Mouse (Mus musculus) T-helper 2 cell (primary cell): Measurements from ENCODE around the gene Osm.

Source experiments
- in situ Hi-C: fragments of 300-600 bp; cut with MboI, MseI; formaldehyde crosslinking; loops from one replicate; pipeline ENCODE4 v1.15.1; 2025; ENCODE audit warnings: high pct_unique_total_duplicates

Osm gene

DNA sequence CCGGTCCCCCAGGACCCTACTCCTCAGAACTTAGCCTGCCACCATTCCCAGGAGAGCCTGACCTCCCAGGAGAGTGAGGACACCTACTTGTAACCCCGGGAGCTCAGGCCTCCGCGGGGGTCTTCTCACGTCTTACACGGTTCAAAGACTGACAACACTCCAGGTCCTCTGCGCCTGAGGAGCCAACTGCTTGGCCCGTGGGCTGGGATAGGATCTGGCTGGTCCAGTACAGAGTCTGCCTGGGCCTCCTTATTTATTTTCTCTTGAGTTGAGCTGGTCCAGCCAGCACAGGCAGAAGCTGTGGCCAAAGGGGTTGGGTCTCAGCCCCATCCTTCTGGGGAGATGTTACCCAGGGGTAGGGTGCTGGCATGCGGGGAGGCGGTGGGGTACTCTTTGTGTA is 21.2 kb upstream of the Osm start:
- in situ Hi-C loops, result no loop called here

DNA sequence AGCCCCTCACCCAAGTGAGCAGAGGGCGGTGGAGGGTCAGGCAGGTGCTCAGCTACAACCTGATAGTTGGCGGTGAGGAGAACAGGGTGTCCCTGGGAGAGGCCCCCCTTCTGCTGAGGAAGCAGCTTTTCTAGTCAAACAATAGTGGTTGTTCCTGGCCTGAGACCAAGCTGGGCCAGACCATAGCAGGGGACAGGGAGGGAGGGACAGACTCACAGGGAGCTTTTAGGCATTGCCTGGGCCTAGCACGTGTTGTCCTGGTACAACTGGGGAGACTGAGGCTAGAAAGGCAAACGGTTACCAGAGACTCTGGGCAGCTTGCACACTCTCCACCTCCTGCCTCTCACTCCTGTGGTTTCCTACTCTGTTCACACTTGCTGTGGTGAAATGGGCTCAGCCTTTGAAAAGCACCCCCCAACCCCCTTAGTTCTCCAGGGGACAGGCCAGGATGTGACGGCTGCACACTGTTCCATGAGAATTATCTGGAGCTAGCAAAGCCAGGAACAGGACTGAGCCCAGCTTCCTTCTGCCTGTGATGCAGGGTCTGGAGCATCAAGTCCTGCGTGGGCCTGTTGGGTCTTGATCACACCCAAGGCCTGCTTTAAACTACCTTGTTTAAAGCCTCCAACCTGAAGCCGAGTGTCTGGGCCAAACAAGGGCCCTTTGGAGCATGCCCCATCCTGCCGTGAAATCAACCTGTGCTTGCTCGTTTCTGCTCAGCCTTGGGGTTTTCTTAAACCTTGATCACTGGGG is 19.8 kb upstream of the Osm start:
- in situ Hi-C loops, result no loop called here

DNA sequence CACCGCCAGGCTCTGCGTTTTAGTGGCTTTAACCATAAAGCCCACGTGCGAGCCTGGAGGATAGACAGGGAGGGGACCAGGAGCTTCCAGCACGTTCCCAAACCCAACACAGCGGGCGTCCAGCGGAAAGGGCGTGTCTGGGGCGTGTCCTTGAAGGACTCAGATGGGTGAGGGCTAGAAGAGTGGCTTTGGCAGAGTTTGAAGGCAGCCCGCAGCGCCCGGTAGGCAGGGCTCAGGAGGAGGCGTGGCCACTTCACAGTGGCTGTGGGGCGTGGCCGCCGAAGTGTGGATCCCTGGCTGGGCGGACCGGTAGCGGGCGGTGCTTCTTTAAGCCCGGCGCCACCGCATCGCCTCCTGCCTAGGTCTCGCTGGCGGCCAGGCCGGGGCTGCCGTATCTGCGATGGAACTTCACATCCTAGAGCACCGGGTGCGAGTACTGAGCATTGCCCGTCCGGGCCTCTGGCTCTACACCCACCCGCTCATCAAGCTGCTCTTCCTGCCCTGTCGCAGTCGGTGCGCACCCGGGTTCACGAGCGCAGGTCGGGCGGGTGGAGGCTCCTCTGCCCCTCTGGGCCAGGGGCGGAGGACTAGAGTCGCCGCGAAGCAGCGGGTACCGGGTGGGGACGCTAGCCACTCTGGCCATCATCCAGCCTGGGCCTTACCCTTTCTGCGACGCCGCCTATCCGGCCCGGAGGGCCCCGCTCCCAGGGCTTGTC is 18.1 kb upstream of the Osm start, which contains the start of gene Castor1:
Gene Castor1 (plus strand): TSS at position 312 of the 716 bp plus-strand sequence.
- in situ Hi-C loops, result no loop called here

DNA sequence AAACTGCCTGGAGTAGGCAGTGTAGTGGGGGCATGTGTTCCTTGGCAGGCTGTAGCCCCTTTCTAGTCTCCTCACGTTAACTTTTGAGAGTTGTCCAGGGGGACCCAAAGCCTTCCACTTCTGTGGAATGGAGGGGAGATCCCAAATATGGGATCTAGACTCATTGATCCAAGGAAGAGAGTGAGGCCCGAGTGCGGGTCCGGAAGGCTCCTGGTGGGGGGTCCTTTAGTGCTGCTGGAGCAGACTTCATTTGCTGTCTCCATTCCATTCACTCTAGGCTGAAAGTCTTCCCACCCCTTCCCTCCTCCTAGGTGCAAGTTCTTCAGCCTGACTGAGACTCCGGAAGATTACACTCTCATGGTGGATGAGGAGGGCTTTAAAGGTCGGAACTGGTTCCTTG is 17.6 kb upstream of the Osm start:
- in situ Hi-C loops, result no loop called here

DNA sequence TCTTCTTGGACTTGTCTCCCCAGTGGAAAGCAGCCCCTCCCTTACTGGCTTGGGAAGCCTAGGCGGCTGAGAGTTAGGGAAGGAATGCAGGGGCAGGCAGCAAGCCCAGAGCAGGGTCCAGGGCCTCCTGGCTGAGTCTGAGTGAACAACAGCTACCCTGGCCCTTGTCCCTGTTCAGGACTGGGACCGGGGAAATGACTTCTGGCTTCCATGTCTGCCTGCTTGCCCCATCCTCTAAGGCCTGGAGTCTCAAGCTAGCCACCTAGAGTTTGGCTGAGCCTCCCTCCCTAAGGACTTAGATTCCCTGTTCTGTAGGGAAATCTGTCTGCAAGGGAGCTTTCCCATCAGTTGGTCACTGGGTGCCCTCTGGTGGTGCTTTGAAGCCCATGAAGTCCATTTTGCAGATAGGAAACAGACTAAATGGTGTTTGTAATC is 16.9 kb upstream of the Osm start:
- in situ Hi-C loops, result no loop called here

DNA sequence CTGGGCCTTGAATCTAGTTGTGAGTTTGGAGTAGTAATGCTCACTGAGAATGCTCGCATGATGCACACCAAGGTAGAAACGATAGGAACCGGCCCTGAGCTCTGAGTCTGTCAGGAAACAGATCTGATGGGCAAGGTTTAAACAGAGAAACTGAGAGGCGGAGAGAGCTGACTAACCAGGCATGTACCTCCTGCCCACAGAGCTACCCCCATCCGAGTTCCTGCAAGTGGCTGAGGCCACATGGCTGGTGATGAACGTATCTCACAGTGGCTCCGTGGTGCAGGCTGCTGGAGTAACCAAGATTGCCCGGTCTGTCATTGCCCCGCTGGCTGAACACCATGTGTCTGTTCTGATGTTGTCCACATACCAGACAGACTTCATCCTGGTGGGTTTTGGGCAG is 16.3 kb upstream of the Osm start:
- in situ Hi-C loops, result loop anchor here (5.0 kb wide), 1 partner anchor 37 kb away; the partner anchor contains the start of gene Lif

DNA sequence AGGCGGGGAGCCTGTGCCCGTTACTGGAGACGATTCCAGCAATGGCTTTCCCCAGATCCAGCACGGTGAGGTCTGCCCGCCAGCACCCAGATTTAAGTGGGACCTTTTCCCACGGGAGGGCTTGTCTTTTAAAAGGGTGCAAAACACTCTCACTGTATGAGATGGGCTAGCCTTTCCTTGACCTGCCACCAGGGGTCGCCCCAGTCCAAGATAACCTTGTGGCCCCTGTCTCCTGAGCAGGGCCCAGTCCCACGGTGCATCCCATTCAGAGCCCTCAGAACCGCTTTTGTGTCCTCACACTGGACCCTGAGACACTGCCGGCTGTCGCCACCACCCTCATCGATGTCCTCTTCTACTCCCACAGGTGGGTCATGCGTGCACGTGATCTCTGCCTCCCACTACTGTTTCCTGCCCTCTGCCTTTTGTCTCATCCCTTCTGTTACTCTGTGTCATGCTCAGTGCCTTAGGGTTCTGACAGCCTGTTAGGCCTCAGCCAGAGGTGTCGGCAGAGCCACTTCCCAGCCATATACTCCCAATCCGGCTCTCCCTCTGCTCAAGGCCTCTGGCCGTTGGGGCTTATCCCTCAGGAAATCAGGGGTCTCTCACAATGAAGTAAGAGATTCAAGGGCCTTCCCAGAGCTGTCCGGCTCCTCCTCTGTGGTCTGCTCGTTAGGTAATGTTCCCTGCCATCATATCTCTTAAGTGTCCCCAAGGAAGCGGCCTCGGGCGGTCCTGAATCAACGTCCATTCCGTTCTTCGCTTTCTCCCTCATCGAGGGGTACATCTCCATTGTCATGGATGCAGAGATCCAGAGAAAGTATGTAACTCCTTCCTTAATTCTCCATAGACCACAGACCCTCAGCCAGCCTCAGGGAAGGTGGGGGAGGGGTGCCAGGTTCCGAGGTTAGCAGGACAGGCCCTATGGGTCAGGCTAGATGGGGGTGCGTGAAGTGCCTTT is 15.5 kb upstream of the Osm start:
- in situ Hi-C loops, result loop anchor here (5.0 kb wide), 1 partner anchor 37 kb away; the partner anchor contains the start of gene Lif

DNA sequence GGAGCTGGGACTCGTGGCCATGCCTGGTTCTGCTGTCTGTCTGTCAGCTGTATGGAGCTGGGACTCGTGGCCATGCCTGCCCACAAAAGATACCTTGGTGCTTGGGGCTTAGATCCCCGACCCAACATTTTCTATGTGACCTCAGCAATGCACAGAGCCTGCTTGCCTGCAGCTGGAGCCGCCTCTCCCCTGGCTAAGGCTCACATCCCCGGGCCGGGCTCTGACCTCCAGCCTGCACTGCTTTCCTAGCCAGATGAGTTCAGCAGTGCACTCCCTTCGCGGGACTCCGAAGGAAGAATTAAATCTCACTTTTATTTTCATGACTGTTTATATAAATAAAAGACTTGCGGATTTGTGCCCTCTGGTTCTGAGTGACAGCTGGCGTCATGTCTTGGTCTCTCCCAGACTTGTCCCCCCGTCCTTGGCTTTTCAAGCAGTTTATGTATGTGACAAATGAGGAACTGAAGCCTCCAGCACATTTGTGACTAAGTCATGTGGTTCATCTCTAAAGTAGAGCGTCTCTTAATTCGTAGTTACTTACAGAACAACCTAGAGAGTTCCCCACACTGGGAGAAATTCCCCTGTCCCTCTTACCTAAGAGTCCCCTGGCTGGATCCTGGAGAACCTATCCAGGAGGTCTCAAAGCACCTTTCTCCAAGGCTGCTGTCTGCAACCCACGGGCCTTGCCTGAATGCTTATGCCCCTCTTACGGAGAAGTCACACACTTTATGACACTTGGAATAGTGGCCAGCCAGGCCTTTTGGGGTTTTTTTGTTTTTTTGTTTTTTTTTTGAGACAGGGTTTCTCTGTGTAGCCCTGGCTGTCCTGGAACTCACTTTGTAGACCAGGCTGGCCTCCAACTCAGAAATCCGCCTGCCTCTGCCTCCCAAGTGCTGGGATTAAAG is 13.9 kb upstream of the Osm start:
- in situ Hi-C loops, result loop anchor here (5.0 kb wide), 1 partner anchor 35 kb away; the partner anchor contains the start of gene Lif

DNA sequence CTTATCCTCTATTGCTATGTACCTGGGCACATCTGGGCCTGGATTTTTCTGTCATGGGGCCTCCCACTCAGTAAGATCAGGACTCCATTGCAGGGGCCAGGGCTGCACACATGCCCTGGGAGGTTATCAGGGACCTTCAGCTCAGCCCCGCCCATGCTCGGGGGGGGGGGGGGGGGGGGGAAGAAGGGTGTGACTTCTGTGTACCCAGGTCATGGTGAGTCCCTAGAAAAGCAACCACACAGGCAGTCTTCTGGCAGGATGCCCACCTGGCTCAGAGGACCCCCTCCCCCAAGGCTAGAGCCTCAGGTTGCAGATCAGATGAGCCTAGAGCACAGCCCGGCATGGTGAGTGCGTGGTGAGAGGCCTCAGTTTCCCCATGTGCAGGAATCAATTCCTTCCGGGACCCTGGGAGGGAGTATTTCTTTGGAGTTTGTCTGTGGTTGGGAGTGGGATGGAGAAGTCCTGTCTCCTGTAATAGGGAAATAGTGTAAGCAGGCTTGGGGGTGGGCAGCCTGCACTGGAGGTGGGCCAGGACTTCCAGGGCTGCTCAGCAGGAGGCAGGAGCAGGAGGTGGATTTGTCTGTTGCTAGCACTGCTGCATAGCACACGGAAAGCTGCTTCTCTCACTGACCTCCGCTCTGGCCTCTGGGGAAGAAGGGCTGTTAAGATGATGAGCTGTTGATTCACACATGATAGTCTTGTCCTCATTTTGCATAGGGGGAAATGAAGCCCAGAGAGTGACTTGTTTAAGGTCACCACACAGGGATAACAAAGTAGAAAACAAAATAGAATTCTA is 12.6 kb upstream of the Osm start:
- in situ Hi-C loops, result loop anchor here (5.0 kb wide), 1 partner anchor 34 kb away; the partner anchor contains the start of gene Lif

DNA sequence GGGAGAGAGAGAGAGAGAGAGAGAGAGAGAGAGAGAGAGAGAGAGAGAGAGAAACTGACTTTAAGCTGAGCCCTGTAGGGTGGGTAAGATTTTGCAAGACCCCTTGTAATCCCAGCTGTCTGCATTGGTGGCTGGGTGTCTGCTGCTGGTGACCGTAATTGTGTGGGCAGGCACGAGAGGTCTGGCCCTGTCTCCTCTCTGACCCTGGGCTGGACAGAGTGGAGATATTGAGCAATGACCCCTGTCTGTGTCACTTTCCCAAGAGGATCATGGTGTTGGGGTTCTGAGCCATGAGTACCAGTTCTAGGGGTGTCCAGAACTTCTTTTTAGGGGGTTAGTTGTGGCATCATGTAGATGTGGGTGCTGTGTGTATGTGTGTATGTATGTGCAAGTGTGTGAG is 12.0 kb upstream of the Osm start:
- in situ Hi-C loops, result loop anchor here (5.0 kb wide), 1 partner anchor 33 kb away; the partner anchor contains the start of gene Lif

DNA sequence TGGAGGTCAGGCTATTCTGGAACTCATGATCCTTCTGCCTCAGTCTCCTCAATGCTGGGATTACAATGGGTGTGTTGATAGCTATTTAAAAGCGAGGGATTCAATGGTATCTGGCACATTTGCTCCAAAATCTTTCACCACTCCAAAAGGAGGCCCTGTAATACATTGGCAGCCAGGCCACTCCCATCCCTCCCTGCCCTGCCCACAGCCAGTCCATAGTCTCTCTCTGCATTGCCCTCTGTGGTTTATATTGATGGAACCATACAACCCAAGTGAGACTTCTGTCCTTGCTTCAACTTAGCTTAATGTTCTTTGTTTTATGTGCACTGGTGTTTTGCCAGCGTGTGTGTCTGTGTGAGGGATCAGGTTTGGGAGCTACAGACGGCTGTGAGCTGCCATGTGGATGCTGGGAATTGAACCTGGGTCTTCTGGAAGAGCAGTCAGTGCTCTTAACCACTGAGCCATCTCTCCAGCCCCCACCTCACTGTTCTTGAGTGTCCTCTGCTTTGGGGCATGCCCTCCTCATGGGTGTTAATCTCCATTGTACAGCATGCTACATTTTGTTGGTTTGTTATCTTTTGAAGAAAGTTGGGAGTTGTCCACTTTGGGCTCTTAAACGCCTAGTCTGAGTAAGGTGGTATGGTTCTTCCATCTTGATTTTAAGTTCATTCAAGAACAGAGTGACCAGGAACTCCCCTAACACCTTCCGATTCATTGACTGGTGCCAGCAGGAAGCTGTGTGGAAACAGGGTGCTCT is 9.5 kb upstream of the Osm start:
- in situ Hi-C loops, result no loop called here

DNA sequence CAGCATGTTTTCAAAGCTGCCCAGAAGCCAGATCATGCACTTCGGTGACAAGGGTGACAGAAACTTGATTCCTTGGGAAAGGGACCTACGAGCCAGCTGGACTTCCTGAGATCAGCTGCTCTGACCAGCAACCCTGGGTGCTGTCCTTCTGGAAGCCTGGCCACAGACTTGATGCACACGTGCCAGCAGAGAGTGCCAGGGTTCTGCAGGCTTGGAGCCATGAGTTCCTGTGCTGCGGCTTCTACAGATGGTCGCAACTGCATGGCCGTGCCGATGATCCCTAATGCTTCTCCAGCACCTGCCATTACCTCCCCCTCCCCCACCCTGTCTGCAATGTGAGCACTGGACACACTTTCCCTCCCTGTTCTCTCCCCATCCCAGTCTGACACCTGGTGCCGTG is 7.8 kb upstream of the Osm start:
- in situ Hi-C loops, result no loop called here

DNA sequence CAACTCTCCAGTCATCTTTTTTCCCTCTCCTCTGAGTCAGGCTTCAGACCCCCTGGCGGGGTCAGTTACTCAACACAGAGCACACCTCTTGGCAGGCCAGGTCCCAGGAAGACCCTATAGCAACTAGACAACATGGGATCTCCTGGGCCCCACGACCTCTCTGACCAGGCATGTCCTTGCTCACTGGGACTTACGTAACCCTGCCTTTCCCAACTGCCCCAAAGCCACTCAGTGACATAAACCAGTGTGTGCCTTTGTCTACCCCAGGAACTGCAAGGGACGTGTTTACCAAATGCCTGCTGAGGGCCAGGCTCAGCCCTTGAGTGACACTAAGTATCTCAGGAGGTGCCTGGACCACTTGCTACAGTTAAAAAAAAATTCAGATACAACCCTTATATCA is 6.4 kb upstream of the Osm start:
- in situ Hi-C loops, result no loop called here

DNA sequence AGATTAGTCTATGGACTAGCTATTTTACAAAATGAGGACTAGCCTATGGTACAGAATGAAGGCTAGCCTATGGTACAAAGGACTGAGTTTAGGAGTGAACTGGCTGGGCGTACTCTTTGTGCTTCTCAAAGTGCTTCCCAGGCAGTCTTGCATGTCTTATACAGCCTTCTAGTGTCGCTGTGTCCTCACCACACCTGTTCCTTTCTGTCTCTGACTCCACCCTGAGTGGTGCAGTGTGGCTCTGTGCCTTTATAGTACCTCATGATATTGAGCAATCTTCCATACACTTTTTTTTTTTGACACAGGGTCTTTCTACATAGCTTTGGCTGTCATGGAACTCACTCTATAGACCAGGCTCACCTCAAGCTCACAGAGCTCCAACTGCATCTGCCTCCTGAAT is 4.8 kb upstream of the Osm start:
- in situ Hi-C loops, result no loop called here

DNA sequence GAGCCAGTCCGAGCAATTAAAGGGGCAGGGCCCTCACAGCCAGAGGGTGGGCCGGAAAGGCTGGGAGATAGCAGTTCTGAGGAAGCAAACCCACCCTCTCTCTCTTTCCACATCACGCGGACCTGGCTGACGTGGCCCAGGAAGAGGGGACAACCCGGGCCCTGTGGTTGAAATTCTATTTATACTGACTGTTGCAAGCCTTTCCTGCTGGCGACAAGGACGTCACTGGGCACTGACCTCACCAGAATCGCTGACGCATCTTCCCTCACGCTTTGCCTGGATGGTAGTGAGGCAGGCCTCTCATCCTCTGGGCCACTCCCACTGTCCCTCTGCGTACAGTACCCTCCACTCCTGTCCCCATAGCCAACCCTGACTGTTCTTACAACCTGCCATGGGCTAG is 3.6 kb upstream of the Osm start:
- in situ Hi-C loops, result no loop called here

DNA sequence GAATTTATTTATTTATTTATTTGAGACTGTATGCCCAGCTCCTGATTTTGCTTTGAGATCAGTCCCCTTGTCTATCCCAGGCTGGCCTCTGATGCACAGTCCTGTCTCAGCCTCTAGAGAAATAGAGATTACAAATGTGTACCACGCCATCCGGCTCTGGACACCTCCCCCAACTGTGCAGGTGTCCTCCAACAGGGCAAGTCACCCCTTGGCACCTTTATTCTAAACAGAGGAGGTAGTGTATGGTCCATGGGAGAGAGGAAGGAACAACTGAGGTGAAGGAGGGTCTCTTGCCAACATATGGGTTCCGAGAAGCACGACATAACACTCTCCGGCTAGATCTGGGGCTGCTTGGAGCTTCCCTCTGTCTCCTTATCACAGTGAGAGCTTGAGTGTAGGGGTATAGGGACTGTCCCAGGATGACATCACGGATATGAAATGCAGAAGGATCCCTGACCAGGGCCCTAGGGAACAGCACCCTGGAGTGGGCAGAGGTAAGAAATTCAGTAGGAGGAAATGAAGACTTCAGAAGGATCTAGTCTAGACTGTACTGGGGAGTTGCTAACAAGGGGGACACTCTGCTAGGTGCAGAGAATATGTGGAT is 1.1 kb upstream of the Osm start:
- in situ Hi-C loops, result no loop called here

DNA sequence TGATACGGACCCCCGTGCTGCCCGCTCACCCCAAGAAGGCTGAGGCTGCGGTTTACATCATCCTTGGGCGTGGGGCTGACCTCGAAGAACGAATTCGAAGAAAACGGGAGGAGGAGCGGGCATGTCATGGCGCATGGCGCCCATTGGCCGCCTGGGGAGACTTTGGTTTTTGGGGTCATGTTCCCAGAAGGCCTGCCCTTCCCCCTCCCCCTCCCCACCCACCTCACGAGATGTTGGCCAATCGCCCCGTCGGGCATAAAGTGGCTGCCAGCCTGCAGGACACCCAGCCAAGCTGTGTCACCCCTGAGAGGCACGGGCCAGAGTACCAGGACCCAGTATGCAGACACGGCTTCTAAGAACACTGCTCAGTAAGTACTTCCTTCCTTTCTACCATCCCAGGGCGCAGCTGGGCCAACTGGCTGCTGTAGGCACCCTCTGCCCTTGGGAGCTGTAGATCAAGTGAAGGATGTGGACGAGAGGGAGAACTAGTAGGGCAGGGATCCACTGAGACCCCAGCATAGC is 387 bp downstream of the Osm start:
- in situ Hi-C loops, result no loop called here

DNA sequence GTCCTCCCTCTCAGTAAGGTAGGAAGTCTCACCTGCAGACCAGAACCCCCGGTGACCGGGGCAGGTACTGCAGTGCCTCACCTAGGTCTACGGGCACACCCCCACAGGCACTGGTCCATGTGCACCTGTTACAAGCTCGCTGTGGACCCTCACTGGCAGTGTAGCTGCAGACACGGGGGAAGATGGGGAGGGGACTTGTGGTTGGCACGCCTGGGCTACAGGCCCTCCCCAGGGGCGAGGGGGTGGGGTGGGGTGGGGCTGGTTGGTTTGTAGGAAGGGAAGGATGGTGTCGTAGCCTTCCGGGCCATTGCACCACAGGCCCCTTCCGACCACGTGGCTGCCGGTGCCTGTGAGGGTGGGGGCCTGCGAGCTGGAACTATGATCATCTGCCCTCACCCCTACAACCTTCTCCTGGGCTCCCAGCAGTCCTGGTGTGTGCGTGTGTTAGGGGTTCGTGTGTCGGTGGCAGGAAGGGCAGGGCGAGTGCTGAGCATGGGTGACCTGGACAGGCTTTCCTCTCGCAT is 1.2 kb downstream of the Osm start:
- in situ Hi-C loops, result no loop called here
